In genomic region chr6:94282301-94283241, GRCm38 (mm10) we compare ENCODE assay signal across 8 mouse cellular contexts. TPM values are rescaled to one million over a fixed set of nuclear protein-coding genes. Genes with fewer than 3 reads are reported as not detected.
DNase-seq lines count a peak whose midpoint lies in the region; ATAC-seq and TF ChIP-seq lines count a peak whose summit lies in the region.

No protein-coding gene starts in this region.

- TF ChIP-seq EP300 in lung, postnatal 0 days (IDR thresholded peaks at IDR 0.05) = no peak

- DNase-seq in urinary bladder, adult 2 months (ENCODE audit: low spot score) = peak; percentile 39
- no peak for DNase-seq in urinary bladder, postnatal 10 days (ENCODE audit: low spot score)
- DNase-seq in cerebellum, postnatal 25 days = peak; percentile 51 to 54
- DNase-seq in heart, adult 9 months (ENCODE audit: low spot score in 2 of 2) = peak; percentile 27 to 34
- peak; percentile 44 for DNase-seq in kidney, adult 9 months
- peak; percentile 56 for DNase-seq in lung, postnatal 0 days (ENCODE audit: low spot score)
- DNase-seq in layer of hippocampus, adult 18-20 months (ENCODE audit: low spot score in 2 of 2) = no peak

- no peaks in the 10 kb centered on the region for H3K27me3 ChIP-seq in lung, postnatal 0 days (replicated peaks; ENCODE audit: insufficient read depth, low read length)
- H3K27me3 ChIP-seq in stomach, embryonic 15.5 days (replicated peaks) = no peaks in the 10 kb centered on the region

- no peaks in the 10 kb centered on the region for H3K9me3 ChIP-seq in lung, postnatal 0 days (ENCODE audit: low read length)
- no peaks in the 10 kb centered on the region for H3K9me3 ChIP-seq in stomach, embryonic 15.5 days

- no peaks in the 10 kb centered on the region for H3K36me3 ChIP-seq in lung, postnatal 0 days (ENCODE audit: insufficient read depth, low read length)
- H3K36me3 ChIP-seq in stomach, embryonic 15.5 days = no peaks in the 10 kb centered on the region

- H3K4me1 ChIP-seq in lung, postnatal 0 days (ENCODE audit: insufficient read depth, low read depth, low read length) = no peaks in the 10 kb centered on the region
- H3K4me1 ChIP-seq in stomach, embryonic 15.5 days = 0 out of 2 replicates have a peak, but pooled peaks cover 3% of the 10 kb centered on the region

- peak overlapping the region; percentile 79 for H3K4me2 ChIP-seq in lung, postnatal 0 days (replicated peaks; ENCODE audit: low read depth, low read length)
- peak overlapping the region; percentile 96 for H3K4me2 ChIP-seq in stomach, embryonic 15.5 days

- peak overlapping the region; percentile 86 for H3K4me3 ChIP-seq in lung, postnatal 0 days (ENCODE audit: low read depth, low read length)
- peak overlapping the region; percentile 81 for H3K4me3 ChIP-seq in stomach, embryonic 15.5 days (replicated peaks)

- H3K9ac ChIP-seq in lung, postnatal 0 days (replicated peaks; ENCODE audit: low read depth) = peak overlapping the region; percentile 68
- H3K9ac ChIP-seq in stomach, embryonic 15.5 days = peak overlapping the region; percentile 42

- peak; percentile 53 for TF ChIP-seq CTCF in lung, postnatal 0 days (IDR thresholded peaks at IDR 0.05)

- H3K27ac ChIP-seq in lung, postnatal 0 days (ENCODE audit: low read length) = peak overlapping the region; percentile 97
- peak overlapping the region; percentile 96 for H3K27ac ChIP-seq in stomach, embryonic 15.5 days

- WGBS in lung, postnatal 0 days = 1% methylated on average over 51 of the region's 55 CpGs
- under 1% methylated on average over 55 of the region's 55 CpGs for WGBS in stomach, embryonic 15.5 days

- ATAC-seq in lung, postnatal 0 days = no peak
- no peak for ATAC-seq in stomach, embryonic 15.5 days (ENCODE audit: insufficient read depth, low FRiP score, low read depth)

RNA-seq across cellular contexts. Expression of gene Magi1, which starts 1.1 kb away (rescaled TPM):
- polyA plus RNA-seq in urinary bladder, adult 2 months (2012; rRNA removed) = 9.6 and 14.1 TPM in 2 replicates
- polyA plus RNA-seq in lung, postnatal 0 days (2015; fragmentation: Nextera tagmentation; extraction: Ambion mirVana) = 10.7 and 12.9 TPM in 2 replicates
- polyA plus RNA-seq in stomach, embryonic 15.5 days (2015; fragmentation: Nextera tagmentation; extraction: Ambion mirVana) = 9.8 and 10.5 TPM in 2 replicates
- total RNA-seq in layer of hippocampus, adult 18-20 months (2021) = 10 to 100 TPM; 45.0 to 46.1 TPM

Comparison
In these comparisons a context has a peak if more than half of its experiments do, and no peak if none do; other contexts are left out.
1. DNase-seq: peak in urinary bladder, adult 2 months (single experiment), cerebellum, postnatal 25 days (2 of 2), heart, adult 9 months (2 of 2), kidney, adult 9 months (single experiment) and lung, postnatal 0 days (single experiment); none in urinary bladder, postnatal 10 days (single experiment) and layer of hippocampus, adult 18-20 months (0 of 2).